Mouse (Mus musculus) layer of hippocampus, adult 9-11 months (tissue): ENCODE results near the gene Zfp366.

ENCODE experiments used
- DNase-seq: peaks from one replicate; pipeline ENCODE4 v3.0.0; 2022

Gene Zfp366

DNA sequence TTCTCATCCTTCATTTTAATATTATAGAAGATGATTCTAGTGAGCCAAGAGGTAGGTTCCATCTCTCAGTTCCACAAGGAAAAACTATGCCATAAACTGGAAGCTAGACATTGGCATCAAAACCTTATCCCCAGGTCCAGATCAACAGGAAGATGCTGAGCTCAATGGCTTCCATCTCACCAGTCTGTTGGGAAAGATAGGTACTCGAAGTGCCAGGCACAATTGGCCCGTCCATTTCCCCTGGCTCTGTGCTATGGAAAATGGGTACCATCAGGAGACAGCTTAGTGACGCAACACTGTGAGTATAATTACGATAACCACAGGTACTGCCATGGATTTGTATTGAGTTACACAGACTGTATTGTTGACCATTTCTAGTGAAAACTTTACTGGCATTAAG lies 72.3 kb downstream of the Zfp366 start:
- no peak for DNase-seq

DNA sequence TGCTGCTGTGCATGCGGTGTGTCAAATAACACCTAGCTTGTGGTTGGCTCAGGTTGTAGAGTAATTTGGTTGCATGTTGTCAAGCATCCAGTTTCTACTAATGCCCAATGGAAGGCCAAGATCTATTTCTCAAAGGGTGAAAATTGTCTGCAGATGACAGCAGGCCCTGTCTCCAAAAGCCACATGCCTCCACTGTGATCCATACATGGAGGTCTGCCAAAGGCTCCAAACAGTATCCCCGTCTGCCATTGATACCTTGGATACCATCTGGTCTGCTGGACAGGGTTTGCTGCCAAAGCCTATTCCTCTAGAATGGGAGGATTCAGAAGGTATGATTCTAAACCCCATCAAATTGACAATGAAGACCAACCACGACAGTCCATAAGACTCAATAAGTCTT lies 74.1 kb downstream of the Zfp366 start:
- no peak for DNase-seq

GRCm38 (mm10) chr13:99259502-99260174 lies 75.0 kb downstream of the Zfp366 start:
- DNase-seq: no peak

DNA sequence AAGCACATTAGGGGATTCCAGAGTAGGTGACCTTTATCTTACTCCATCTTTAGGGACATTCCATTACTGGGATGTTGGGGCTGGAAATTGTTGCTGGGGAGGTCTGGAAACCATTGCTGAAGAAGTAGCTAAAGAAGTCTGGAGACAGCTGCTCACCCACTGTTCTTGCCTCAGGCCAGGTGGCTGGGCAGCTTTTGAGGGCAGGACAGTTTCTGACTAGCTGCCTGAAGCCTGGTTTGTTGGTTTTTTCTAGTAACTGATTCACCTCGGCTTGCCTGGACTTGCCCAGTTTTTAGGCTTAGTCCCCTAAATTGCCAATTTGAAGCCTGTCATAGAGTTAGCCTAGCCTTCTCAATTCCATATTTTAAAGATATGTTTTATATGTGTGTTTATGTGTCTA lies 77.8 kb downstream of the Zfp366 start:
- DNase-seq: no peak

DNA sequence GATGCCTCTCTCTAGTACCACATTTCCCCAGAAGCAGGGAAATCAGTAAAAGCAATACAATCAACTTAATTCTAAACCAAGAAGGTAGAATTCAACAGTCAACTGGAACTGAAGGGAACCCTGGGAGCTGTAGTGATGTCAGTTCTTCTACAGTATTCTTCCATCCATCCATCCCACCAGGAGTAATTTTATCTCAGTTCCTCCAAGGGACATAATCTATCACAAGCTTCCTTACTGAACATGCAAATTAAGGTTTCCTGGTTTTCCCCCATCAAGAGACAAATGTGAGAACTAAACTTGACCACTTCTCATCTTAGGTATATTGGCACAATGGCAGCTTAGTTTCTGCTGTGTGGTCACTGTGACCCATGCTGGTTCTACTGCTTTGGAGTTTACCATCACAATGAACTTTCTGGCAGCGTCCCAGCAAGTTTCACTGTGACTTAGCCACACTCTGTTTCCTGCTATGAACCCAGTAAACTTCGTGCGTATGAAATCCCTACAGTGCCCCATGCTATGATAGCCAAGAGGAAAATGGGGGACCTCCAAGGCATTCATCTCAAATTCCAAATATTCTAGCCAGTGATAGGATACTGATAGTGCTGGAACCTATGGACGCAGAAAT lies 78.6 kb downstream of the Zfp366 start:
- DNase-seq: no peak

DNA sequence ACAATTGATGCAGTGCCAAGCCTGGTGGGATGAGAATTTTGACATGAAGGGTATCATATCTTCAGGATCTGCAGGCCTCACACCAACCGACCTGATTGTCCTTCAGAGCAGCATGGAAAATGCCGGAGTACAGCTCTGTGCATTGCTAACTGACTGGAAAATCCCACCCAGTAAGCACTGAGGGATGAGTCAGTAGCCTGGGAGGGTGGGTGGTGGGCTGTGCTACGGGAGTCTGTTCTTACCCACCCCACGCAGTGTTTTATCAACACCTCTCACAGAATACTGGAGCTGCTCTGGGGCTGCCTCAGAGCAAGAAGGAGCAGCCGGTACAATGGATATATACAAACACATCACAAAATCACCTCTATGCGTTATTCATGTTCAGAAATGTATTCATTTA lies 79.9 kb downstream of the Zfp366 start:
- no peak for DNase-seq

- no peak for DNase-seq
Measured at GRCm38 (mm10) chr13:99272046-99272445, 87.4 kb downstream of the Zfp366 start.

DNA sequence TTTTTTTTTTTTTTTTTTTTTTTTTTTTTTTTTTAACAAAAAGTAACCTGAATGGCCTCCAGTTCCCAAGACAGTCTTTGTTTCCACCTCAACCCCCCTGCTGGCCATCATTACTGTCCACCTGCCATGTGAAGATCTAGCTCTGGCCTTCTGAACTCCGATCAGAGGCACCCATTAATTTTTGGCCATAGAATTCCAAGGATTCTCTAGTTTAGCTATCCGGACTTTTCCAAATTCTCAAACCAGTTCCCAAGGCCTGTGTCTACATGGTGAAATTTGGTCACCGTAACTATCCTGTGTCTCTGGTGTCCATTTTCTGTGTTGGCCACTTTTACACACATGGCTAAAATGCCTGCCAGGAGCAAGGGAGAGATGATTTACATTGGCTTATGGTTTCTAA lies 92.9 kb downstream of the Zfp366 start:
- no peak for DNase-seq

DNA sequence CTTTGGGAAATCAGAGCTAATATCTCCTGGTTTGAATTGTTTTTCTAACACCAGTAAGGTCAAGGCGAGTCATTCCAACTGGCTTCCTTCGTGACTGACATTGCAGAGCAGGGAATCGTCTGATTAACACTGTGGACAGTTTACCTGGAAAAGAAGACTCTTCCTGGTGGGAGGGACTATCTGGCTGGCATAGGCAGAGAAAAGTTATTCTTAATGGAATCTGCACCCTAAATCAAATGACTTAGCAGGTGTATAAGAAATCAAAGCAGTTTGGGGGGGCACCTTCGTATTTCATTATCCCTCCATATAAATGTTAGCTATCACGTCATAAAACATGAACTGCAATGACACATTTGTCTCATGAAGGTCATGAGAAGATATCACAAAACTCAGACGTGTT lies 93.9 kb downstream of the Zfp366 start:
- DNase-seq: no peak

DNA sequence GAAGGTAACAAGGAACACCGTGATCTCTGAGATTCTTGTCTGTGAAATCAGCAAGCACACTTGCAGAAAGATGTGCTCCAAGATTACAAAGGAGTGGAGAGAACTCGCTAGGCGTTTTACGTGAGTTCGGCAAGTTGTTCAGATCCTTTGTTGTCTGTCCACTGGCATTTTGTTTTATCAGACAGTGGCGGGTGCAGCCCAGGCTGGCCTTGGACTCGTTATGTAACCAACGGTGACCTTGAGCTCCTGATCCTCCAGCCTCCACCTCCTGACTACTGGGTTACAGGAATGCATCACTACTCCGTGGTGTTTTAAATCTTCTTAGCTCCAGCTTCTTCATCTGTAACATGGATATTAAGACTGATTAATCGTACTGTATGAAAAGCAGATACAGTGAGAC lies 94.7 kb downstream of the Zfp366 start:
- DNase-seq: no peak

DNA sequence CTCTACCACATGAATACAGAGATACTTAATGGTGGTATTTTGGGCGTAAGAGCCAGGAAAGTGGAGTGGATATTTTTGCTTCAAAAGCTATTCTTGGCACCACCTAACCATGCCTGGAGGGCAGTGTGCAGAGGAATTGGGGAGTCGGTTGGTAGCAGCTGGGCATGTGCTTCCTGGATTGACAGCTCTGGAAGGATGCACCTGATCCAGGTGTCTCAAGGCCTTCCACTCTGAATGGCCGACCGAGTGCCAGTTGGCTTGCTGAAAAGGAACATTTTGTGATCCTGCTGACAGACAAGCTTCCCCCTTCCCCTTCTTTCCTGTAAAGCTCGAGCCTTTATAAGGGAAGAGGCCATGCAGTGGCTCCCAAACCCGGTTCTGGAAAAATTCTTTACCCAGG lies 98.3 kb downstream of the Zfp366 start:
- DNase-seq: no peak

DNA sequence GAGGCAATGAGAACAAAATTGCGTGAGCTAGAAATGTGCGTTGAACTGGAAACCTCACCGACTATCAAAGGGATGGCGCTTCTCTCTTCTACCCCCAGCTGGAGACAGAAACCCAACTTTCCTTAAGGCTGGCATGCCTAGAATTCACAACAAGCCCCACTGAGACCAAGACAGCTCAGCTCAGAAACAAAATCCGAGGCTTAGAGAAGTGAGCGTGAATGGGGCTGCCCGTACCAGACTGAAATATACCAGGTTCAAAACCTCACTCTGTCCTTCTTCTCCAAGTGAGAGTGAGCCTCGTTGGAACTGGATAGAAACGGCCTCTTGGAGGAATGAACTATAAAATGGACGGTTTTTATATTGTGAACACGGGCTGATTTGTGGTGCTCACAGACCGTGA lies 99.3 kb downstream of the Zfp366 start:
- DNase-seq: no peak

- DNase-seq: peak; percentile 85
Measured at GRCm38 (mm10) chr13:99284400-99285160, 100.0 kb downstream of the Zfp366 start.

DNA sequence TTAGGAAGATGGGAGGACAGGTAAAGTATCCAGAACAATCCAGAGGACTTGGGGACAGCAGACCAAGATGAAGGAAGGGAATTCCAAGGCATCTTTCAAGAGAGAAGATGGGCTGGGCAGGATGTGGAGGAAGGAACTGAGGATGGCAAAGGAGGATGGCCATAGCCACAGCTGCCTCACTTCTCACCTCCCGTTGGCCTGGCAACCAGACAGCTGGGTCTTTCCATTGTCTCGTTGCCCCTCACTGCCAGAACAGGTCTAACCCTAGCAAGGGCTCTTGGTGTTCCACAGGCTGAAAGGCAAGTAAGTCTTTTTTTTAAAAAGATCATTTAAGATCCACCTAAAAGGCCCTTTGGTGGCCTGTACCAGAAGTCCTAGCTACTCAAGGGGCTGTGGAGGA lies 100.6 kb downstream of the Zfp366 start:
- DNase-seq: no peak

GRCm38 (mm10) chr13:99287207-99287606 lies 102.6 kb downstream of the Zfp366 start:
- no peak for DNase-seq

- DNase-seq: peak; percentile 51
Measured at GRCm38 (mm10) chr13:99287786-99288185, 103.2 kb downstream of the Zfp366 start.

GRCm38 (mm10) chr13:99290766-99291165 lies 106.1 kb downstream of the Zfp366 start:
- DNase-seq: no peak

DNA sequence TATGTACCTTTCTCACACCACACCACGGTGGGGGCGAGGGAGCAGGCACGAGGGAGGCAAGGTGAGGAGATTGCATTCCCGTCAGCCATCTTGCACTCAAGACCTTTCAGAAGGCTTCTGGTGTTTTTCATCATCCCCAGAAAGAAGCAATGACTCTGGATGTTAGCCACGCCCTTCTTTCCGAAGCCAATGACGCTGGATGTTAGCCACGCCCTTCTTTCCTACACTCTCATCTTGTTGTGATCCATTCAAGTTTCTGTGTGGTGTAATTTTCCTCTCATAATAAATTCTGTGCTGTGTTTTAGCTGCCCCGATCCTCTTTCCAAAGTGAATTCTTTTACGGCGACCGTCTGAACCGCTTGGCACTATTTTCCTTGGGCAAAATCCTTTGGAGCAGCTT lies 109.6 kb downstream of the Zfp366 start:
- DNase-seq: no peak

DNA sequence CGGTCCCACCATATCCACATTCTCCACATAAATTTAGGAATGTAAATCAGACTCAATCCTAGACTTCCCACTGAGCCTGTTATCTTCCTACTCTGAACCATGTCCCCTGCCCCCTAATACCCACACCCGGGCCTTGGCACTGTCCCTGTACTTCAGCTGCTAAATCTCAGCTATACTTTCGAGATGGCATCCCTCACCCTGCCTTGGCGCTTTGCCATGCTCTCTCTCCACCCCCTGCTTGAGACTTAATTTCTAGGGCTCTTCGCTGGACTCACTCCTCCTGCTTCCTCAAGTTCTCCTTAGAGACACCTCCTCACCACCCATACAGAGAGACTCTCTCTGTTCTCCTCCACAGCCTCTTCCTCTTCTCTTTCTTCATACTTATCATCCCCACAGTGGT lies 115.3 kb downstream of the Zfp366 start:
- DNase-seq: no peak
